Mouse (Mus musculus) frontal cortex, adult (tissue): ENCODE results near the gene Gm16253.
"Not testable (repeated sequence)": the region's sequence is repeated elsewhere in the genome, so short reads cannot be mapped to it uniquely, and the experiment has no call there.

Source experiments
- ATAC-seq: cut with Nextera tagmentation; 2 replicates; pipeline ENCODE4 v1.9.2; 2017; ENCODE audit warnings: mild to moderate bottlenecking, moderate library complexity, mixed read lengths; ENCODE audit not compliant: low TSS enrichment

Gene Gm16253

GRCm38 (mm10) chr3:96598156-96599068, 21.6 kb downstream of the Gm16253 start:
- no peak for ATAC-seq

DNA sequence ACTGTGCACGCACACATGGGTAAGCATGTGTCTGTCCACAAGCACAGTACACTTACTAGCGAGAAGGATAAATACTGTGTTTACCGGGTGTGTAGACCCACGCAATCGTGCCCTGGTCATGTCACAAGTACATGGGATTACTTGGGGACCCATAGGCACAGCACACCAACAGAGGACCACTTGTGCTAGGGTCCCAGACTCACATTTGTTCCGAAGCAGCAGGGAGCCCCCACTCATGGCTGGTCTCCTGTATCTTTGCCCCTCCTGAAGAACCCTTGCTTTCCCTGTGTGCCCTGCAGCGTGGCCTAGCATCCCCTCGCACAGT, 22.2 kb downstream of the Gm16253 start:
- no peak for ATAC-seq

- no peak for ATAC-seq
These were observed 22.6 kb downstream of the Gm16253 start for GRCm38 (mm10) chr3:96599411-96599810.

- ATAC-seq: peak; percentile 69
These were observed 24.0 kb downstream of the Gm16253 start, which contains the start of gene Lix1l for GRCm38 (mm10) chr3:96600639-96601250. Gene Lix1l (plus strand): TSS chr3:96601149.

- no peak for ATAC-seq
These were observed 24.5 kb downstream of the Gm16253 start for GRCm38 (mm10) chr3:96601251-96601787.

GRCm38 (mm10) chr3:96601941-96602703, 25.3 kb downstream of the Gm16253 start:
- ATAC-seq: no peak

GRCm38 (mm10) chr3:96602704-96603084, 25.9 kb downstream of the Gm16253 start:
- no peak for ATAC-seq

GRCm38 (mm10) chr3:96603311-96603710, 26.5 kb downstream of the Gm16253 start:
- no peak for ATAC-seq

- not testable (repeated sequence) for ATAC-seq
These were observed 29.2 kb downstream of the Gm16253 start for GRCm38 (mm10) chr3:96606007-96606406.

GRCm38 (mm10) chr3:96606618-96607017, 29.8 kb downstream of the Gm16253 start:
- no peak for ATAC-seq

DNA sequence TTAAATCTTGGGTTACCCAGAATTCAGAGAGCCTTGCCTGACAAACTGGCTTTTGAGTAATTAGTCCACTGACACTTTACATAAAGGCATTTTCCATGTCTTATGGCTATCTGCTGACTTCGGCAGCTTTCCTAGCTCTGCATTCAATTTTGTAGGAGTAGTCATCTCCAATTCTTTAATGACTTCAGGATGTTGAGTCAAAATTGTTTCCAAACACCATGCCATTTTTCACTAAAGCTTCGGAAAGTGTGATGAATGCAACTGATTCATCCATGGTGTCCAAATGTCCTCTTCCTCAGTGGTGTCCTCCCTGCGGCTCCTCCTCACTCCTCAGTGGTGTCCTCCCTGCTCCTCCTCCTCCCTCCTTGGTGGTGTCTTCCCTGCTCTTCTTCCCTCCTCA, 41.2 kb downstream of the Gm16253 start:
- ATAC-seq: no peak

- no peak for ATAC-seq
These were observed 46.4 kb downstream of the Gm16253 start for GRCm38 (mm10) chr3:96623201-96623600.

- ATAC-seq: peak; percentile 97
These were observed 53.2 kb downstream of the Gm16253 start, which contains the start of gene Rbm8a for GRCm38 (mm10) chr3:96629729-96630600. Gene Rbm8a (plus strand): TSS chr3:96629933.
